Mouse (Mus musculus): Measurements from ENCODE around the gene Vipr1.

DNA sequence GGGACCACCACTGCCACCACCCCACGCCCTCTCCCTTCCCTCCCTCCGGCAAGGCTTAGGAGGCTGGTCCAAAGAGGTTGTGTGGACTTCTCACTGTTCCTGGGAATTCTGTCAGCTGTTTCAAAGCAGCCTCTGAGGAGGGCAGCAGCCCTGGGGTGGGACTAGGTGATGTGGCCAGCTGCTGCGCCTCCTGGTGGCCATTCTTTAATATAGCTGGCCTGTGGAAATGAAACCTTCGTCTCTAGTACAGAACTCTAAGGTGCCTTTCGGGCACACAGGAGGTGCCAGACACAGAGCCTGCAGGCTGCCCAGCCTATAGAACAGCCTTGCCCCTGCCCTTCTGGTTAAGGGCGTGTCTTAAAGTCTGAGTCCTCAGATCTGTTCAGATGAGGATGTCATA, 37.0 kb downstream of the Vipr1 start:
- no peak for TF ChIP-seq POLR2A (IDR thresholded peaks at IDR 0.05; ENCODE audit: low read depth, low read length)
- TF ChIP-seq SIN3A (IDR thresholded peaks at IDR 0.05; ENCODE audit: low read length): no peak
- TF ChIP-seq CTCF (conservative IDR thresholded peaks at IDR 0.05 in 1 of 2, IDR thresholded peaks at IDR 0.05 in 1 of 2; ENCODE audit: low read depth in 2 of 2, low read length in 2 of 2): peak; percentile 60 to 83
- TF ChIP-seq ZKSCAN1 (IDR thresholded peaks at IDR 0.05; ENCODE audit: borderline replicate concordance, low read depth, low read length): no peak
- no peak for TF ChIP-seq MAZ (IDR thresholded peaks at IDR 0.05; ENCODE audit: low read depth, low read length)
- TF ChIP-seq TCF12 (IDR thresholded peaks at IDR 0.05; ENCODE audit: low read depth, low read length): no peak
- no peak for TF ChIP-seq GABPA (IDR thresholded peaks at IDR 0.05; ENCODE audit: insufficient replicate concordance, low read depth, low read length)
- no peak for TF ChIP-seq CHD2 (IDR thresholded peaks at IDR 0.05; ENCODE audit: low read length)
- no peak for TF ChIP-seq UBTF (IDR thresholded peaks at IDR 0.05; ENCODE audit: low read depth, low read length)
